Mouse (Mus musculus): ENCODE results near the gene Ttc28. TPM values are rescaled to one million over a fixed set of nuclear protein-coding genes. Genes with fewer than 3 reads are reported as not detected.

Gene Ttc28
- total RNA-seq, 1 experiment = 5.8 TPM

- in situ Hi-C loops (cut with MboI; ENCODE audit: low sequenced_read_pairs in 2 of 2, unreplicated experiment in 2 of 2) = no loop called here
- H3K4me1 ChIP-seq (ENCODE audit: control insufficient read depth in 2 of 2, insufficient read depth in 2 of 2, low read length in 2 of 2, poor library complexity in 1 of 2) = peaks cover 0 to 14% of the 10 kb centered on the region in 2 experiments; a peak in 3 of 4 replicates
- H3K27ac ChIP-seq (ENCODE audit: insufficient read depth, low read depth, low read length, poor library complexity, severe bottlenecking) = no peak overlapping the region
- no peaks in the 10 kb centered on the region for H3K9me3 ChIP-seq (ENCODE audit: control insufficient read depth, insufficient read depth, low read depth, low read length)
- no peak for TF ChIP-seq CHD2 (IDR thresholded peaks at IDR 0.05; ENCODE audit: low read depth, low read length)
- no peak for TF ChIP-seq ZC3H11A (IDR thresholded peaks at IDR 0.05; ENCODE audit: borderline replicate concordance, low read depth, low read length)
- no peak for TF ChIP-seq ZNF384 (IDR thresholded peaks at IDR 0.05; ENCODE audit: low read depth, low read length)
- TF ChIP-seq MAFK (IDR thresholded peaks at IDR 0.05; ENCODE audit: insufficient read depth, low read depth, low read length) = no peak
- no peak for TF ChIP-seq HCFC1 (IDR thresholded peaks at IDR 0.05; ENCODE audit: borderline replicate concordance, insufficient read depth, low read length)
- no peaks in the 10 kb centered on the region for H3K36me3 ChIP-seq (ENCODE audit: control insufficient read depth, insufficient read depth, low read length, poor library complexity, severe bottlenecking)
- DNase-seq (ENCODE audit: low read depth, low spot score) = no peak
- H3K4me3 ChIP-seq (ENCODE audit: insufficient read depth in 1 of 2, low read depth in 1 of 2, low read length in 2 of 2, poor library complexity in 1 of 2, severe bottlenecking in 1 of 2) = no peak overlapping the region
- no peak overlapping the region for H3K9ac ChIP-seq (ENCODE audit: insufficient read depth, low read depth, low read length, poor library complexity, severe bottlenecking)
Measured at GRCm38 (mm10) chr5:111039771-111040170, 160.2 kb downstream of the Ttc28 start.

- in situ Hi-C loops (cut with MboI; ENCODE audit: low sequenced_read_pairs in 2 of 2, unreplicated experiment in 2 of 2) = no loop called here
- H3K4me1 ChIP-seq (ENCODE audit: control insufficient read depth in 2 of 2, insufficient read depth in 2 of 2, low read length in 2 of 2, poor library complexity in 1 of 2) = peaks cover 0 to 20% of the 10 kb centered on the region in 2 experiments; a peak in 3 of 4 replicates
- H3K27ac ChIP-seq (ENCODE audit: insufficient read depth, low read depth, low read length, poor library complexity, severe bottlenecking) = no peak overlapping the region
- no peak for TF ChIP-seq CHD2 (IDR thresholded peaks at IDR 0.05; ENCODE audit: low read depth, low read length)
- no peaks in the 10 kb centered on the region for H3K36me3 ChIP-seq (ENCODE audit: control insufficient read depth, insufficient read depth, low read length, poor library complexity, severe bottlenecking)
- no peak overlapping the region for H3K9ac ChIP-seq (ENCODE audit: insufficient read depth, low read depth, low read length, poor library complexity, severe bottlenecking)
- DNase-seq (ENCODE audit: low read depth, low spot score) = no peak
- H3K4me3 ChIP-seq (ENCODE audit: insufficient read depth in 1 of 2, low read depth in 1 of 2, low read length in 2 of 2, poor library complexity in 1 of 2, severe bottlenecking in 1 of 2) = no peak overlapping the region
- no peaks in the 10 kb centered on the region for H3K9me3 ChIP-seq (ENCODE audit: control insufficient read depth, insufficient read depth, low read depth, low read length)
Measured at GRCm38 (mm10) chr5:111041952-111042351, 162.3 kb downstream of the Ttc28 start.

GRCm38 (mm10) chr5:111044193-111044592, 164.6 kb downstream of the Ttc28 start:
- no peaks in the 10 kb centered on the region for H3K36me3 ChIP-seq (ENCODE audit: control insufficient read depth, insufficient read depth, low read length, poor library complexity, severe bottlenecking)
- no peak overlapping the region for H3K4me3 ChIP-seq (ENCODE audit: insufficient read depth in 1 of 2, low read depth in 1 of 2, low read length in 2 of 2, poor library complexity in 1 of 2, severe bottlenecking in 1 of 2)
- TF ChIP-seq ZC3H11A (IDR thresholded peaks at IDR 0.05; ENCODE audit: borderline replicate concordance, low read depth, low read length) (no peak), HCFC1 (IDR thresholded peaks at IDR 0.05; ENCODE audit: borderline replicate concordance, insufficient read depth, low read length) (no peak), ZNF384 (IDR thresholded peaks at IDR 0.05; ENCODE audit: low read depth, low read length) (no peak), CHD2 (IDR thresholded peaks at IDR 0.05; ENCODE audit: low read depth, low read length) (no peak), MAFK (IDR thresholded peaks at IDR 0.05; ENCODE audit: insufficient read depth, low read depth, low read length) (no peak)
- no peak overlapping the region for H3K27ac ChIP-seq (ENCODE audit: insufficient read depth, low read depth, low read length, poor library complexity, severe bottlenecking)
- no peaks in the 10 kb centered on the region for H3K9me3 ChIP-seq (ENCODE audit: control insufficient read depth, insufficient read depth, low read depth, low read length)
- in situ Hi-C loops (cut with MboI; ENCODE audit: low sequenced_read_pairs in 2 of 2, unreplicated experiment in 2 of 2) = no loop called here
- H3K9ac ChIP-seq (ENCODE audit: insufficient read depth, low read depth, low read length, poor library complexity, severe bottlenecking) = no peak overlapping the region
- peaks cover 0 to 26% of the 10 kb centered on the region in 2 experiments; a peak in 3 of 4 replicates for H3K4me1 ChIP-seq (ENCODE audit: control insufficient read depth in 2 of 2, insufficient read depth in 2 of 2, low read length in 2 of 2, poor library complexity in 1 of 2)
- no peak for DNase-seq (ENCODE audit: low read depth, low spot score)

GRCm38 (mm10) chr5:111046359-111046758, 166.8 kb downstream of the Ttc28 start:
- H3K9me3 ChIP-seq (ENCODE audit: control insufficient read depth, insufficient read depth, low read depth, low read length) = no peaks in the 10 kb centered on the region
- H3K9ac ChIP-seq (ENCODE audit: insufficient read depth, low read depth, low read length, poor library complexity, severe bottlenecking) = no peak overlapping the region
- no peak for DNase-seq (ENCODE audit: low read depth, low spot score)
- no peak for TF ChIP-seq HCFC1 (IDR thresholded peaks at IDR 0.05; ENCODE audit: borderline replicate concordance, insufficient read depth, low read length)
- no peak for TF ChIP-seq CHD2 (IDR thresholded peaks at IDR 0.05; ENCODE audit: low read depth, low read length)
- no peak for TF ChIP-seq MAFK (IDR thresholded peaks at IDR 0.05; ENCODE audit: insufficient read depth, low read depth, low read length)
- TF ChIP-seq ZNF384 (IDR thresholded peaks at IDR 0.05; ENCODE audit: low read depth, low read length) = no peak
- TF ChIP-seq ZC3H11A (IDR thresholded peaks at IDR 0.05; ENCODE audit: borderline replicate concordance, low read depth, low read length) = no peak
- H3K4me3 ChIP-seq (ENCODE audit: insufficient read depth in 1 of 2, low read depth in 1 of 2, low read length in 2 of 2, poor library complexity in 1 of 2, severe bottlenecking in 1 of 2) = no peak overlapping the region
- no peaks in the 10 kb centered on the region for H3K36me3 ChIP-seq (ENCODE audit: control insufficient read depth, insufficient read depth, low read length, poor library complexity, severe bottlenecking)
- no peak overlapping the region for H3K27ac ChIP-seq (ENCODE audit: insufficient read depth, low read depth, low read length, poor library complexity, severe bottlenecking)
- H3K4me1 ChIP-seq (ENCODE audit: control insufficient read depth in 2 of 2, insufficient read depth in 2 of 2, low read length in 2 of 2, poor library complexity in 1 of 2) = peaks cover 0 to 29% of the 10 kb centered on the region in 2 experiments
- in situ Hi-C loops (cut with MboI; ENCODE audit: low sequenced_read_pairs in 2 of 2, unreplicated experiment in 2 of 2) = no loop called here

- peaks cover 0 to 29% of the 10 kb centered on the region in 2 experiments for H3K4me1 ChIP-seq (ENCODE audit: control insufficient read depth in 2 of 2, insufficient read depth in 2 of 2, low read length in 2 of 2, poor library complexity in 1 of 2)
- DNase-seq (ENCODE audit: low read depth, low spot score) = no peak
- in situ Hi-C loops (cut with MboI; ENCODE audit: low sequenced_read_pairs in 2 of 2, unreplicated experiment in 2 of 2) = no loop called here
Measured at GRCm38 (mm10) chr5:111046841-111047476, 167.4 kb downstream of the Ttc28 start.

More at GRCm38 (mm10) chr5:111046841-111047476, 167.4 kb downstream of the Ttc28 start:
- Histone ChIP-seq H3K27ac (ENCODE audit: insufficient read depth, low read depth, low read length, poor library complexity, severe bottlenecking) (no peak overlapping the region), H3K9ac (ENCODE audit: insufficient read depth, low read depth, low read length, poor library complexity, severe bottlenecking) (no peak overlapping the region), H3K4me3 (ENCODE audit: insufficient read depth in 1 of 2, low read depth in 1 of 2, low read length in 2 of 2, poor library complexity in 1 of 2, severe bottlenecking in 1 of 2) (no peak overlapping the region), H3K36me3 (ENCODE audit: control insufficient read depth, insufficient read depth, low read length, poor library complexity, severe bottlenecking) (no peaks in the 10 kb centered on the region), H3K9me3 (ENCODE audit: control insufficient read depth, insufficient read depth, low read depth, low read length) (no peaks in the 10 kb centered on the region)
- TF ChIP-seq MAFK (IDR thresholded peaks at IDR 0.05; ENCODE audit: insufficient read depth, low read depth, low read length) = no peak
- TF ChIP-seq HCFC1 (IDR thresholded peaks at IDR 0.05; ENCODE audit: borderline replicate concordance, insufficient read depth, low read length) = no peak
- TF ChIP-seq CHD2 (IDR thresholded peaks at IDR 0.05; ENCODE audit: low read depth, low read length) = no peak
- TF ChIP-seq ZC3H11A (IDR thresholded peaks at IDR 0.05; ENCODE audit: borderline replicate concordance, low read depth, low read length) = no peak
- no peak for TF ChIP-seq ZNF384 (IDR thresholded peaks at IDR 0.05; ENCODE audit: low read depth, low read length)
